Mouse (Mus musculus): ENCODE results near the gene Mnd1.
A peak's percentile ranks its signal among the peaks of the same experiment; 100 is the strongest.

Mnd1 gene

DNA sequence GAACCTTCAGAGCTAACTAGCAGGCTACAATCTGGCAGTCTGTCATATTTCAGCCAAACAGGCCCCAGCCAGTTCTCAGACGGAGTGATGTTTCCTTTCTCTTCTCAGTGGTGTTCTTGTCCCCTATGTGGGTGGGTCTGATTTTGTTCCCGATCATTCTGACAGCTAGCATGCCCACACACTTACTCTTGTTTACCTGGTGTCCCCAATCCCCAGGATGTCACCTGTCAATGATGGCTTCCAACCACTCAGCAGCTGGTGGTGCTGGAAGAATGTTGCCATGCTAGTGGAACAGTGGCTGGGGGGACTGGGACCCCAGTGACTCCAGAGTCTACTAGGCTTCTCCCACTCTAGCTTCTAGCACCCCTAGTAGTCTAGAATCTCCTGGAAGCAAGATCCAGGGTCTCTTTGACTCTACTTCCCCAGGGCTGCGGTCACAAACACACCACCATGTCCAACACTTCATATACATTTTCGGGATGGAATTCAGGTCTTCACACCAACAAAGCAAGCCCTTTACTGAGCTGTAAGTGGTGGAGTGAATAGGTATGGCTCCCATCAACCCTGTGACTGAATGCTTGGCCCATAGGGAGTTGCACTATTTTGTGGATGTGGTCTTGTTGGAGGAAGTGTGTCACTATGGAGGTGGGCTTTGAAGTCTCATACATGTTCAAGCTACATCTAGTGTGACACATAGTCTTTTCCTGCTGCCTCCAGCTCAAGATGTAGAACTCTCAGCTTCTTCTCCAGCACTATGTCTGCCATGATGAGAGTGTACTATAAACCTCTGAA is 2.2 kb upstream of the Mnd1 start:
- DNase-seq (ENCODE audit: low read depth, low spot score), result no peak

DNA sequence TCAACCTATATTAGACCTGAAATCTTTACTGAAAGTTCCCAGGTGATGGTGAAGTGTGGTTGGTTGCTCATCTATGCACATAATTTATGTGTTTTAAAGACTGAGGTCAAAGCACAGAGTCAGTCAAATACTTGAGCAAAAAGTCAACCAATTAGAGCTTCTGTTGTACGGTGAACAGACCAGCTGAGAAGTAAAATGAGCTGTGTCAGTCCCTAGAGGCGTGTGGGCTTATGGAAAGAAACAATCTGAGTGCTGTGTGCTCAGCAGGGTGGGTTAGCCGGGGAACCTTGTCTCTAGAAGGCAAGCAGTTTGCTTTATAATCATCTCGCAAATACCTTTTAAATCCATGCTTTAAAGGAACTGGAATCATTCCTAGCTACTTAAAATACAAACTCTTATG is 1.4 kb upstream of the Mnd1 start:
- no peak for DNase-seq (ENCODE audit: low read depth, low spot score)

DNA sequence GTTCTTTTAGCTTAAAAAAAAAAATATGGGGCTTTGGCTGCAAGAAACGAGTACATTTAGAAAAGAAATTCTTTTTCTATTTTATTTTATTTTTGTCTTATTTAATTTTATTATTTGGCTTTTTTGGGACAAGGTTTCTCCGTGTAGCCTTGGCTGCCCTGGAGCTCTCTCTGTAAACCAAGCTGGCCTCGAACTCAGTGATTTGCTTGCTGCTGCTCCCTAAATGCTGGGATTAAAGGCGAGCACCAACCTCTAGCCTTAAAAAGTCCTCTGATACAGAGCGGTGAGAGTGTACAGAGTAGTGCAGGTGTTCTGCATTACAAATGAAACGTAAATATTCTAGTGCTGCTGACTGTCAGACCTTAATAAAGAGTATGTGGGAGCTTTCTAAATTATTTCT is 519 bp upstream of the Mnd1 start:
- DNase-seq (ENCODE audit: low read depth, low spot score), result no peak

DNA sequence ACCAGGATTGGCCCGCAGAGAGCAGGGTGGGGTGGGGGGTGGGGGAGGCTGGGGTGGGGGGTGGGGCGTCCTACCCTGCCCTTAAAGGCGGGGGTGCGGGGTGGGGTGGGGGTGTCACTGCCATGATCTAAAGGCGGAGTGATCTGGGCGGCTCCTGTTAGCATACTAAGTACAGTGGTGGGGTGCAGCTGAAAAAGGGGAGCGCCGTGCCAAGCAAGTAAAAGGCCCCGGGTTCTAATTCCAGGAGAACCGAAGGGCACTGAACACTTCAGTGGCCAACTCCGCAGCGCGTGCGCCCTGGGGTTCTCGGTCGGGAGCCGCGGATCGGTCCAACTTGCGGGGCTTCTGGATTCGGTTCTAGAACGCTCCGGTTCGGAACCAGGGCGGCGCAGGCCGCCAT is 440 bp downstream of the Mnd1 start:
- DNase-seq (ENCODE audit: low read depth, low spot score), result no peak

DNA sequence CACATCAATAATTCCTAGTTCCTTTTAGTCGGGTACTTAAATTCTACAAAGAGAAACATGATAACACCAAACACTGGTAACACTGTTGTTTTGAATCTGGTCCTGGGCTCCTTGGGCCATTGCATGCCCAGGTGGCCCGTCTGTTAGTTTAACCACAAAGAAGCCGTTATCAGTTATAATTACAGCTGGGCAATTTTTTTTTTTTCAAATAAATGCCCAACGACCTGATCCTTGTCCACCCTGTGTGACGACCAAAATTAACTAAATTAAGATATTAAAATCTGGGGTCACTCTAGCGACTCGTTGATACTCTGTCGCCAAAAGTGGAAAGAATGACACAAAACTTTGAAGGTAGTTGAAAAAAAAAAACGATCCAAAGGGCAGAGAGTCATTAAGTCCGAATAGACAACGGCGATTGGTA is 855 bp downstream of the Mnd1 start:
- DNase-seq (ENCODE audit: low read depth, low spot score), result no peak

DNA sequence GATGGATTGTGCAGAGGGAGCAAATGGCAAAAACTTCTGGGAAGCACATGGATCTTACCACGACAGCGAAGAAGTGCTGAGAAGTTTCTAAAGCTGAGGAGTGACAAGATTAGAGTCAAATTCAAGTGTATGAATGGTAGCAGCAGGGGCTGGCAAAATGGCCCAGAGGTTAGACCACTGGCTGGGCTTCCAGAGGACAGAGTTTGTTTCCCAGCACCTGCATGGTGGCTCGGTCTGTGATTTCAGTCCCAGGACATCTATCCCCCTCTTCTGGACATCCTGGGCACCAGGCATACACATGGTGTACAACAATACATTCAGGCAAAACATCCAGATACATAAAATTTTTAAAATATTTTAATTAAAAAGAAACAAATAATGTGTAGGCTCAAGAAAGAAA is 5.8 kb downstream of the Mnd1 start:
- no peak for DNase-seq (ENCODE audit: low read depth, low spot score)

DNA sequence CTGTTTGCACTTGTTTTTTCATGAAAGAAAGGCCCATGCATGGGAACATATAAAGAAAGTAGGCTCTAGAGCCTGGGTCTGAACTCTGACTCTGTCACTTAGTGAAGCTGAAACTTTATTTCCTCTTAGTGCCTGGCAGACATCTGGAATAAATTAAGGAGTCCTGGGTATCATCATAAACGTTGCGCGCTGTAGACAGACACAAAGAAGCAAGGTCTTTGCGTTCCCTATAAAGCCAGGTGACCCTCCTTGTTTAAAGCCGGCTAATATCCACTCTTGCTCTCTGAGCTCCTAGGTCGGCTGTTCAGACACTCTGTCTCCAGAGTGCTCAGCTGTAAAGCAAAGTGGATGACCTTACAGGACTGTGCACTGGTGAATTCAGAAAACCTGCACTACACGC is 14.6 kb downstream of the Mnd1 start:
- no peak for DNase-seq (ENCODE audit: low read depth, low spot score)

DNA sequence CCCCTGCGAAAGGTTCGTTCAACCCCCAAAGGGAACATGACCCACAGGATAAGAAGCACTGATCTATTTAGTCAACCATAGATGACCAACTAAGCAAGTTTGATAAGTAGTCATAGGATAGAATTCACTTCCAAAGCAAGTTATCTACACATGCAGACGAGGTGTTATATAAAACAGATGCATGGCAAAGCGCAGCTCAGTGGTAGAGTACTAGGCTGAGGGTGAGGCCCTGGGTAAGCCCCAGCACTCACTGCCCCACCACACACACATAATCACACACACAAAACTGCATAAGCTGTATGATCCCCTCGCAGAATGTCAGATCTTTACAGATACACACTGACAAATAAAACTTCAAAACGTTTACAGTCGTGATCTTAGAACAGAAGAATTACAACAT is 19.1 kb downstream of the Mnd1 start:
- no peak for DNase-seq (ENCODE audit: low read depth, low spot score)

DNA sequence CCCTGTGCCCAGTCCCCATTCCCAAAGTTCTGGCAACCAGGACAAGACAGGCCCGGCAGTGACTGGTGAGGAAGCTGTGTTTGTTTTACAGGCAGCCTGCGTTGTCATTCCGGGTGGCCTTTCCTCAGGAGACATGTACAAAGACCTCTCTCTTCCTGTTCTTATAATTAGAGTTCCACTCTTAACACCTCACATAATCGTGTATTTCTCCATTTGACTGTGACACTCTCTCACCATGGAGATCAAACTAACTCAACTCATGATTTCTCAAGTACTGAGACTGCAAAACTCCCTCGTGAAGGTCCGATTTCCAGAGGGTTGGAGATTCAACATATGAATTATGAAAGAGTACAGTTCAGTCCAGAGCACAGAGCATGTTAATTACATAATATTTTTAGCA is 19.7 kb downstream of the Mnd1 start:
- no peak for DNase-seq (ENCODE audit: low read depth, low spot score)

DNA sequence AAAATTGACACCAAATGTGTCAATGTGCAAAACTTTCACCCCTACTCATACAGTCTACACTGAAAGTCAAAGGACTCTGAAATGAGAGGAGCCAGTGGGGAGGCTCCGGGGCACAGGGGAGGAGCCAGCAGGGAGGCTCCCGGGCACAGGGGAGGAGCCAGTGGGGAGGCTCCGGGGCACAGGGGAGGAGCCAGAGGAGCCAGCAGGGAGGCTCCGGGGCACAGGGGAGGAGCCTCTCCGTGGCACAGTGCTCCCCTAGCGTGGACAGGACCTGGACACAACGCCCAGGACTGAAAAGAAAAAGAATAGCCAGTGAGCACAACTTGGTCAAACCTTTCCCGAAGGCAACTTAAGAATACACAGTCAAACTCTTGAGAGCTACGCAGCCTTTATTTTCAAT is 20.2 kb downstream of the Mnd1 start:
- peak; percentile 24 for DNase-seq (ENCODE audit: low read depth, low spot score)

DNA sequence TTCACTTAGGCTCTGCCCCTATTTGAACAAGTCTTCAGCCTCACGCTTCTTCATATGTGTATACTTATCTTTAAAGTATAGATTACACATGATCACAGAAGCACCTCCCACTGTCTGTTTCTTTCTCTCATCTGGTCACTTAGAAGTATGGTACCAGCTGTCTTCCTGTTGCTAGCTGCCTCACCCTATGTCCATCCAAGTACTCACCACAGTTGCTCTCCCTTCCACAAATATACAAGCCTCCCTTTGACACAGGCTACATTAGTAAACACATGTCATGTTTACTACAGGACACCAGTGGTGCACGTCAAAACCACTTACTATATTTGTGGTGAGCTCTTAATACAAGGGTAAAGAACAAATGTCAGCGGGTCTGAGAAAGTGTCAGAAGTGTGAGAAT is 24.2 kb downstream of the Mnd1 start:
- no peak for DNase-seq (ENCODE audit: low read depth, low spot score)

DNA sequence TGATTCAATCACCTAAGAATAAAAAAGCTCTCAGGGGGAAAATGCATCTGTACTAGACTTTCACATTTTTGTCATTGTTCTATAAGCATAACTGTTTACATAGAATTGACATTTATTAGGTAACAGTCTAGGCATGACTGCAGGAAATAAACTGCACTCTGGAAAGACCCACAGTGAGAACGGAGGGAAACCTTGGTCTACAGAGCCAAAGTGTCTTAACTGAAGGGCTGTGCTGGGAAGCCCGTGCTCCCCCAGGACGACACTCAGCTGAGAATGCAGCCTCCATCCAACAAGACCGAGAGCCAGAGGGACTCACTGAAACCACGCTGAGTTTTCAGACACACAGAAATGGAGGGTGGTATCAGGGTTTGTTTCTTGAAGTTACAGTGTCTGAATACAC is 24.8 kb downstream of the Mnd1 start:
- no peak for DNase-seq (ENCODE audit: low read depth, low spot score)

DNA sequence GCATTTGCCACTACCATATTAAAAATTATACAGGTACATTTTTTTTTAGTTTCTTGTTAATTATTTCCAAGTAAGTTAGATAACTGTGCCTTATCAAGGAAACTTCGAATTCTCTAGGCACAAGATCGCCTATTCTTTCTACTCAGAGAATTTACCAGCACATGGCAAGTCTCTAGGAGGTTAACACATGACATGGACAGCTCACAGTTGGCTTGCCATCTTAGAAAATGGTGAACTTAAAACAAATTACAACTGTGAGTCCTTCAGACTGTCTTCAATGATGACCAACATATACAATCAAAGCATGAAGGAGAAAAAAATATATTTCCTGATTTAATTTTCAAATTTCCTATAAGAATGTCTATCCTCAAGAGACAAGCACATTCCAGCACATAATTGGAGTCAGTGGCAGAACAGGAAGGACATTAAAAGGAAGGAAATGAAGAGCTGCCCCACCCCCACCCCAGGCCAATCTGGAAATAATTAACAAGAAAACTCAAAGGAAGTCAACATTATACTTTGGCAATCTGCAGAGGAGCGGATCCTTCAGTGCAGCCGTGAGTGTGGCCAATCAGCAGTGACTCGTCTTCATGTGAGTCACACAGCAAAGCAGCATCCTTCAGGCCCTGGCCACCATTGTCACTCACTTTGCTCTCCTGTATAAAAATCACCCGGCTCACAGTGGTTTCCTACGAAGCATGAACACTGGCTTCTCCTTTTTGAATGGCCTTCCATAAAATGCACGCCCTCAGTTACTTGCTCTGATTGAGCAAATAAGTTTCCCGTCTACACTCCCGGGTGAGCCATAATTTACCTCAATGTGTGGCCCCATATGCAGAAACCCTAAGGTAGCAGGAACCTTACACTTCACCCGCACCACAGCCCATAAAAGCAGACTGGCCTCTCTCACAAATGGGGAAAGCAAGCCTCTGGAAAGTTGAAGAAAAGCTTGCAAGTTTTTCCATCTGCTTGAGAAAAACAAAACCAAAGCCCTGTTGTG is 26.4 kb downstream of the Mnd1 start:
- no peak for DNase-seq (ENCODE audit: low read depth, low spot score)

DNA sequence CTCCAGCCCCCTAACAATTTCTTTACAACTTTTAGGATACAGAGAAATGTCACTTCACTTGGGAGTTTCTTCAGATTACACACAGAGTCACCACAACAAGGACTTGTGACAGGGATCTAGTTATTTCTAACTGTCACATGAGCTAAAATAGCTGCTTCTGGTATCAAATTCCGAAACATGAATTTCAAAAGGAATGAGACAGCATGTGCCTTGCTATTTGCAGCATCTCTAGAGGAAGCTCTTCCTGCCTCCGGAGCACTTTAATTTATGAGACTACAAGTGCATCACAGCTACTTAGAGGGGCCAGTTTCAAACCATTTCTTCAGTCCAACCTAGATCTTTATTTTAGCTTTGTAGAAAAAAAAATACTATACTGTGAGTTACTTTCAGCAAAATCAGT is 28.2 kb downstream of the Mnd1 start:
- no peak for DNase-seq (ENCODE audit: low read depth, low spot score)

DNA sequence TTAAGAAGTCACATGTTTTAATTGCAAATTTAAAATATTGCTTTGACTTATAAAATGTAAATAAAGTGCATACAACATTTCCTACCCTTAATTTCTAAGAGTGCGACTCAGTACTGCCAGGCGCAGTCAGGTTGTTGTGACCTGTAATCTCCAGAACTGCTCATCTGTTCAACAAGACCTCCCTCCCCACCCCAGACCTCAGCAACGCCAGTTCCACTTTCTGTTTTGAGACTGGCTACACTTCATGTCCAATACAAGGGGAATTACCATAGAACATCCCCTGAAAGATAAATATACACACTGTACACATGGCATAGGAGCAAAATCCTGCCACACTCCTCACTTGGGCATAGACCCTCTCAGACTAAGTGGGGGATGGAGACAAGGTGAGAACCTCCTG is 28.9 kb downstream of the Mnd1 start:
- no peak for DNase-seq (ENCODE audit: low read depth, low spot score)

DNA sequence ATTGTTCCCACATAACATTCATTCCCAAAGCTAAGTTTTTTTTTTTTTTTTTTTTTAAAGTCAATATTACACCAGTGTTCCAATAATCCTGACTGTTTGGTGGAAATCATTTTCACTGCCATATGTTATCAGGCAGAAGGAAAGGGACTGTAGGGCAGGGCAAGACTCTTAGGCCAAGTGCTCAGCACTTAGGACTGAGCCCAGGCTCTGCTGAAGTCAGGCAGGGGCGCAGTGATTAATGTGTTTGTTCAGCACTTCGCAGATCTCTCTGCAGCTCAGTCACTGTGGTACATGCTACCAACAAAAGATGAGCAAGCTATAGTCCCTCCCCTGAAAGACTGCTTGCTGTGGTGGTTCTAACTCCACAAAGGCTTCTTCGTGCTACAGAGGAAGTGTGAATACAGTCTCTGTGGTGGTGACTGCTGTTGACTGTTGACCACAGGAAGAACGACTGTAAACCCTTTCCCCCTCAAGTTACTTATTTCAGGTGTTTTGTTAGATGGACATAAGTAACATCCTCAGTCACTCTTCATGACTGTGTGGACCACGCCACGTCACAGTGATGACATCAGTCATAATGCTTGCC is 29.8 kb downstream of the Mnd1 start:
- DNase-seq (ENCODE audit: low read depth, low spot score), result peak; percentile 6

DNA sequence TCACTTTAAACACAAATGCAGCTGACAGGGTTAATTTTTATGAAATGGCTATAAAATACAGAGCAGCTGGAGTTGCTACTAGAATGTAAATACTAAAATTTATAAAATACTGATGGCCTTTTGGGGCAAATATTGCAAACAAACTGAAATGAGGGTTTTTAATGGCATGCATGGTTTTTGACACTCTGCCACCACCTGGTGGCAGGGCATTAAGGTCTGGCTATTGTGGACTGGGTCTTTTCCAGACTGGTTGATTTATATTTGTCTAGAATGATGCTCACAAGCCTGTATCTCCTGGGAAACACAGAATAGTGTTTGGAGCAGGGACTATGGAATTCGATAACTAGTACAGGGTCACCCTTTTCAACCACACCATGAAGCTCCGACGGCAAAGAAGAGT is 32.1 kb downstream of the Mnd1 start:
- DNase-seq (ENCODE audit: low read depth, low spot score), result peak; percentile 74

DNA sequence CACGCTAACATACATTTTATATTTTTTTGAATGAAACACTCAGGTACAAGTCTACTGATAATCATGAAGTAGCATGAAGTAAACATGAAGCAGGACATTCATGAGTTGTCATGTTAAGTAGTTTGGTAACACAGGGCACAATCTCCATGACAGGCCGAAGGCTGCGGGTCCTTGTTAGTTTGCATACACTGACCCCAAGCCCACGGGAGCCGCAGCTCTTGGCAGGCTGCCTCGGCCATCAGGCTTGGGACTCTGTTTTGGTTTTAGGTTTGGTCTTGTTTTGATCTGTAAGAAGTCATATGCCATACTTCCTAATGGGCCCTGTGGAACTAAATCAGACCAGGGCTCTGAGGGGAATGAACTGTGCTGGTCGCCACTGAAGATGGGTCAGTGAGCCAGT is 36.9 kb downstream of the Mnd1 start:
- DNase-seq (ENCODE audit: low read depth, low spot score), result no peak

DNA sequence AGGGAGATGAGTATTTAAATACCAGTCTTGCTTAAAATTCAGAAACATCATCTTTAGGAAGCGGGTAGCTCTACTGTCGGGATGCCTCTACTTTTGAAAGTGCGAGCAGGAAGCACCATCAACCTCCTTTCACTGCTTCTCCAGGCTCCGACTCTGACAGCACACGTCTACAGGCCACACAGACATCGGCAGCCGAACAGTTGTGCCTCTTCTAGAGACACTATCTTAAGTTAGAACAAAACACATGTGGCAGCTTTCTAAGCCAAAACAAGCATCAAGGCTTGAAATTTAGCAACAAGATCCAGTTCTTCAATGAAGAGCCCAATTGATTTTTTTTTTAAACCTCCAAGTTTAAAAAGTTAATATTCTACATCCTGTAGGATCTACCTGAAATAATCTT is 37.4 kb downstream of the Mnd1 start:
- DNase-seq (ENCODE audit: low read depth, low spot score), result no peak

DNA sequence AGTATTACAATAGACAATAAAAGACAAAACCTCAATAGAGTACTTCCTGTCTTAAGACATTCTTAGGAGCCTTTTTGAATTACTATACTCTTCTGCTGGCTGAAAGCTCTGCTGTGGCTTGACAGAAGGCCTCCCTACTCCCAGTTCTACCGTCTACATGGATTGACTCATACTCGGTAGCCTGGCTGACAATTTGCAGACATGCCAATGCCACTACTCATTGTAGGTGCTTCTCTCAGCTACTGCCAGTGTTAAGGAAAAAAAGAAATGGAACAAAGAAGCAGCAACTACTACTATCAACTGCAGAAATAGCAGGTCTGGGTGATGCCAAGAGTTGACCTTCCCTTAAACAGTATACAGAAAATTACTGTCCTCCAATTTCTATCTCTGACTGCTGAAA is 47.0 kb downstream of the Mnd1 start:
- DNase-seq (ENCODE audit: low read depth, low spot score), result no peak

DNA sequence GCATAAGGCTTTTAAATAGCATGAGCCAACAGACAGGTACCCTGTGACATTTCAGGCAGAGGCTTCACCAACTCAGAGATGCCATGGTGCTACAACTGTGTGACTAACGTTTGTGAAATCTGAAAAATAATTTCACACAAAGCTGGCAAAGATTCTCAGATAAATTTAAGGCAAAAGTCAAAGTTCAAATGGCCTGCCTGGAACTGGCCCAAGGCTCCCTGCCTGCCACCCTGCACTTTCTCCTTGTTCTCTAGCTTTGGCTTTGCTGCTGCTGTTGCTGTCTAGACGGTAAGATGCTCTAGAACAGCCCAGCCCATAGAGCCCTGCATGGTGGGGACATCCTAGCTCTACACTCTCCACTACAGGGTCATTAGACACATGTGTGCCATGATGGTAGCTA is 49.5 kb downstream of the Mnd1 start:
- no peak for DNase-seq (ENCODE audit: low read depth, low spot score)

DNA sequence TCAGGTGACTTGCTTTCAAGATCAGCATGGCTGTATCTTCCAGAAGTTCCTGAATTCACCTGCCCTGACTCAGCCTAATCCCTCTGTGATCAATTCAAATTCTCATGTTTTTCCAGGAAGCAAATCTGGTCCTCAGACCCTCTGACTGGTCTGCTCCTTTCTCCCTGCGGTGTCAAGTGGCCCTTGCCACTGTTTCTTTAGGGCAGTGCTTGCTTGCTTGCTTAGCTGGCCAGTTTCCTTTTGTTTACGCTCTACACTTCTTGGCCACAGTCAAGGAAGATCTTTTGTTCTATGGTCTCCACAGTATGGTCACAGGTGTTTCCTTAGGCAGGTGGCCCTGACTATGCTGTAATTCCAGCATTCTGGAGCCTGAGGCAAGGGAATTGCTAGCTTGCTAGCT is 52.0 kb downstream of the Mnd1 start:
- no peak for DNase-seq (ENCODE audit: low read depth, low spot score)

DNA sequence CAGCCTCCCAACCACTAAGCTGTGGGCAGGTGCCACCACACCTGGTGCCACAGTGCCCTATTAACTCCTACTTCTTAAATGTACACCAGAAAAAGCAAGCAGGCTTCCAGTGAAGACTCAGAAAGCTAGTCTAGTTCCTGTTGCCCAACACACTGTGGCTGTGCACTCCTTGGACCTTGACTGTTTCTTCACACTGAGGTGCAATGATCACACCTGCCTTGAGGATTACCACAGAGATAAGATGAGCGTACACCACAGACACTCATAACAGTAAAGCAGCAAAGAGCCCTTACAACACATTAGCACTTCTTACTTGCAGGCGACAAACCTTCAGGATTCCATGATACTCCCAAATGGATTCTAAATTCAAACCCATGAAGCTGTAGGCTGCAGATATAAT is 62.7 kb downstream of the Mnd1 start:
- no peak for DNase-seq (ENCODE audit: low read depth, low spot score)
